Mouse (Mus musculus) bone marrow macrophage, adult 2 months (primary cell): ENCODE data around the gene Rgs12.

Experiments
- CTCF ChIP-seq: IDR thresholded peaks from 2 replicates; pipeline ENCODE4 v1.5.1; 2012; ENCODE audit warnings: low read depth, mild to moderate bottlenecking, low read length, moderate library complexity
- POLR2A ChIP-seq: IDR thresholded peaks from 2 replicates; pipeline ENCODE4 v1.6.1; 2012; ENCODE audit warnings: mild to moderate bottlenecking, low read depth, low read length, borderline replicate concordance

- TF ChIP-seq CTCF (no peak), POLR2A (no peak)
Measured at GRCm38 (mm10) chr5:34956151-34956550, 6.9 kb downstream of the Rgs12 start.
